Mouse (Mus musculus) retina, postnatal 1 day (tissue): Measurements from ENCODE around the gene Cdk2ap2.

Experiments
- DNase-seq: peaks from one replicate; pipeline ENCODE4 v3.0.0-alpha.2; 2012

Gene Cdk2ap2

DNA sequence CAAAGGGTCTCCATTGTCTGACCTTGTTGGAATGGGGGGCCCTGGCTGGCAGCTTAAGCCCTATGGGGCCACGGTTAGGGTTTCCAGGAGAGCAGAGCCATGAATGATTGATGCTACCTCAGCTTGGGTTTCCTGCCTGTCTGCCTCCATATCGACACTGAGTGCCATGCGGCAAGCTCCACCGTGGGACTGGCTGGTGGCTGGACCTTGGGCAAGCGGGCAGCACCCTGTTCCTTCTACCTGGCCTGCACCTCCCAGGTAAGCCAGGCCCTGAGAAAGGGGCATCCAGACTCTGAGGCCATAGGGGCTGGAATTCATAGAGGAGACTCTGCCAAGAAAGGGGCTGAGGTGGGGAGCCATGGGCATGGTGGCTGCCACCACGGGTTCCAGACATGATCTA is 43.2 kb downstream of the Cdk2ap2 start:
- DNase-seq = no peak

DNA sequence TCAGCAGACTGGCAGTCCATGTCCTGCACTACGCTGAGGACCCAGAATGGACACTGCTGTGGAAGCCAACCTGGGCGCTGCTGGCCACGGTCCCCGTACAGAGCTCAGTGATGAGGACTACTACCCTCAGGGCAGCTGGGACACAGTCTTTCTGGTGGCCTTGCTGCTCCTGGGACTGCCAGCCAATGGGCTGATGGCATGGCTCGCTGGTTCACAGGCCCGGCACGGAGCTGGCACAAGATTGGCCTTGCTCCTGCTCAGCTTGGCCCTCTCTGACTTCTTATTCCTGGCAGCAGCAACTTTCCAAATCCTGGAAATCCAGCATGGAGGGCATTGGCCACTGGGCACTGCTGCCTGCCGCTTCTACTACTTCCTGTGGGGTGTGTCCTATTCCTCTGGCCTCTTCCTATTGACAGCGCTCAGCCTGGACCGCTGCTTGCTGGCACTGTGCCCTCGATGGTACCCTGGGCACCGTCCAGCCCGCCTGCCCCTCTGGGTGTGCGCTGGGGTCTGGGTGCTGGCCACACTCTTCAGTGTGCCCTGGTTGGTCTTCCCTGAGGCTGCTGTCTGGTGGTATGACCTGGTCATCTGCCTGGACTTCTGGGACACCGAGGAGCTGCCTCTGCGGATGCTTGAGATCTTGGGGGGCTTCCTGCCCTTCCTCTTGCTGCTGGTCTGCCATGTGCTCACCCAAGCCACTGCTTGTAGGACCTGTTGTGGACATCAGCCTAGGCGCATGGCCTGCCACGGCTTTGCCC is 45.6 kb downstream of the Cdk2ap2 start:
- no peak for DNase-seq

DNA sequence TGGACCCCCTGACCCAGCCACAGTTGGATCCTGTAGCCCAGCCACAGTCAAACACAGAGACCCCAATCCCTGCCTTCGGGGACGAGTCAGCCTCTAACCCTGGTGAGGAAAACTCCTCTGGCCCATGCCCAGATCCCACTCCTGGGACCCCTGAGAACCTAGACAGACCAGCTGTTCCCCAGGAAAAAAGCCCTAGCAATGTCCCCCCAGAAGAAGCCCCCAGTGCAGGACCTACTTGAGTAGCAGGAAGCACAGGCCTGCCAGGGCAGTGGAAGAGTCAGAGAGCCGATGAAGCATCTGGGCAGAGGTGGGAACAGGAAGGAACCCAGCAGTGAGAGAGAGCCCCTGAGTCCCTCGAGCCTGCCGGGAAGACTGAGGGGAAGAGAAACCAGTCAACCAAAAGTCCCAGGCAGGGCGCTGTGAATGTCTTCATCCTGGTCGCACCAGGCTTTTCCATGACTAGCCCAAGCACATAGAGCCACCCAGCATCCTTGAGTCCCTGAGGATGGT is 46.8 kb downstream of the Cdk2ap2 start, which contains the start of gene Cabp4:
Cabp4 (minus strand) TSS at position 275 of the 510 bp plus-strand sequence.
- DNase-seq = no peak

DNA sequence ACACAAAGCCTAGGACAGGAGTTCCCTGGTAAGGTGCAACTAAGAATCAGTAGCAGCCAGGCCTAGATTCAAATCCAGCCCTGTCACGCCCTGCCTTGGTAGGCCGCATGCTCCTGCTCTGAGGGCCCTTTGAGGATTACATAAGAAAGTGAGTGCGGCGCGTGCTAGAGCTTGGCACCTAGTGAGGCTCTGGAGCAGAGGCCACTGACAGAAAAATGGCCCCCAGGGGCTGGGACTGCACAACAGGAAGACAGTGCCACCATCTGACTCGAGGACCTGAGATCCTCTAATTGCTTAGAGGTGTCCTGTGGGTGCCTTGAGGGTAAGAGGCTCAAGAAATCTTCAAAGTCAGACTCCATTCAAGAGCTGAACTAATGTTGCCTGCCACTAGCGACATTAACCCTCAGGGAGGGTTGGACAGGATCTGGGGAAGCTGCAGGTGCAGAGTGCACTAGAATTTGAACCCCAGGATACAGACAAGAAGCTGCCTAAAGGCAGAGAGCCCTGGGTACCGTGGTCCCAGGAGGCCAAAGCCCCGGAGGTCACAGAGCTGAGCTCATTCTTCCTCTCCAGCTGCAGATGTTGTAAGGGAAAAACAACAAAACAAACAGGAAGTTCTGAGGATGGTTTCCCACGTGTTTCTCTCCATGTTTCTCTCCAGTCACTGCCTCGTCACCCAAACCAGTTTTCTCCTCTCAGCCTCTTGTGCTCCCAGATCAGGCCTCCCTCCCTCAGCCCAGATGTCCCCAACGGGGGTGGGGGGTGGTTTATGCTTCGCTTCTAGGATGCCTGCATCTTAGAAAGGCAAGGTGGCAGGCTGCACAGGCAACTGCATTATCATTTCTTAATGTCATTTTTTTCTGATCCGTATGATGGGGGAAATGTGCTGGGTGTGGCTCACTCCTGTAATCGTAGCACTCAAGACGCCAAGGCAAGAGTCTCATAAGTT is 47.8 kb downstream of the Cdk2ap2 start:
- no peak for DNase-seq

DNA sequence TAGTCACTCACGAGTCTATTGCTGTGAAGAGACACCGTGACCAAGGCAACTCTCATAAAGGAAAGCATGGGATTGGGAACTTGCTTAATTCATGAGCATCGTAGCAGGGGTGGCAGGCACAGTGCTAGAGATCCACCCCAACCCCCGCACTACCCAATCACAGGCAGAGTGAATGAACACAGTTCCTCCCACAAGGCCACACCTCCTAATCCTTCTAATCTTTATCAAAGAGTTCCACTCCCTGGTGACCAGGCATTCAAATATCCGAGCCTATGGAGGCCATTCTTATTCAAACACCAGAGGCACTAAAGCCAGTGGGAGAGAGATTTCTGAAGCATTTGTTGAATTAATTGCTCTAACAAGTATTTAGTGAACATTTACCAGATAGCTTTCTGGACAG is 49.0 kb downstream of the Cdk2ap2 start:
- DNase-seq = no peak

DNA sequence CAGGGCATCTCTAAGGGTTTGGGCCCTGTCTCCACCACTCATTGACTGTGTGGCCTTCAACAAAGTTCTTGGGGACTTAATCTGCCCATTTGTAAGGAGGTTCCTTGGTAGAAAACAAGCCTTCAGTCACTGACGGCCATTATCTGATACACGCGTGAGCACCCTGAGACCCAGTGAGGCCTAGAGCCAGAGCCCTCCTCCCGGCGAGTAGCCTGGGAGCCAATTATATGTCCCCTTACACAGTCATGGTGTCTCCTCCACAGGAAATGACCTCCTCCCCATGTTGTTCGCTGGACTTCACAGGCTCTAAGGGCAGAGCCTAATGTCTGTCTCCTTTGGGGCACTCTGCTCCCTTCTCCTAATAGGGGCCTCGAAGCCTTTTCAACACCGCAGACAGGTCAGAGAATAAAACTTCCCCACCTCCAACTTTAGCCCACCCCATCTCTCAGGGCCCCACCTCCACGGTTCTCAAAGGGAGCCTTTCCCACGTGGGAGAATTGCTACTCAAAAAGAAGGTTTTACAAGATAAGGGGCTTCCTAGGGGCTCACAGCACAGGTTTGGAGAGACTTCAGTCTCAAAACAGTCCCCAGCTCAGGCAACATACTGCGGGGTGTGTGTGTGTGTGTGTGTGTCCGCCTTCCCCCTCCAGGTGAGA is 49.5 kb downstream of the Cdk2ap2 start:
- DNase-seq = no peak

DNA sequence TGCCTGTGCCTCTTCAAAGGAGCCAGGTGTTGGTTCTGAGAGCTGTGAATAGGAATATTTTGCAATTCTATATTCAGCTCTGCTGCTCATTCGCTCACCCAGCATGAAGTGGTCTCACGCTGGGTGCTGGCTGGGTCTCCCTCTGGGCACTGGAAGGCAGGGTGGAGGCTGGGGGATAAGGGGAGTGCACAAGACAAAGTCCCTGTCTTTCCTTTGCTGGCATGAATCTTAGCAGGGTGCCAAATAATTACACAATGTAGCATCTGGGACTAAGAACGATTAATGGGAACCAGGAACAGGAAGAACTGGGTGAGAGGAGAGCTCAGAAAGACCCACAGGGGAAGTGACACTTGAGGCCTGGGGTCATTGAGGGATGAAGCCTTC is 50.0 kb downstream of the Cdk2ap2 start:
- no peak for DNase-seq

DNA sequence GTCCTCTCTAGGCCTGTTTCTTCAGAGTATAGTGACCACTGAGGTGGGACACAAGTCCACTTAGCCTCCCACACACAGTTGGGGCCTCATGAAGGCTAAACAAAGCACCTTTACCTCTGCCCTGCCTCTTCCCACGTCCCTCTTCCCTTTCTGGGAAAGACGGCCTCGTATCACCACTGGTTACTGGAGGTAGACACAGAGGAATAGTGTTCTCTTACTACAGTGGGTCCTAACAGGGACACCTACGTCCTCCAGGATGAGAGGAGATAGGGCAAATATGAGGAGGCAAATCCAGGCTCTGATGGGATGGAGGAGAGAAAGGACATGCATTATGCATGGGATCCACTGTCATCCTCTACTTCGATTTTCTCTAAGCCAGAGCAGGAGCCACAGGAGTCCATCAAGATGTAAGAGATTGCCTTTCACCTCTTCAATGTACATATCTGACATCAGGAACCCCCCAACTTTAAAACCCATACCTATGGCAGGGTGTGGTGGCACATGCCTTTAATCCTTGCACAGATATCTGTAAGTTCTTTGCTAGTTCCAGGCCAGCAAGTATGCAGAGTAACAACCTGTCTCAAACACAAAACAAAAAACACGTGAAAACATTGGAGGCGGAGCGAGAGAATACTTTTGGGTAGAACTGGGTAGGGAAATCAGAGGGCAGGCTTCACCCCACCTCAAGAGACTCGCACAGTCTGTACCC is 51.0 kb downstream of the Cdk2ap2 start:
- no peak for DNase-seq

DNA sequence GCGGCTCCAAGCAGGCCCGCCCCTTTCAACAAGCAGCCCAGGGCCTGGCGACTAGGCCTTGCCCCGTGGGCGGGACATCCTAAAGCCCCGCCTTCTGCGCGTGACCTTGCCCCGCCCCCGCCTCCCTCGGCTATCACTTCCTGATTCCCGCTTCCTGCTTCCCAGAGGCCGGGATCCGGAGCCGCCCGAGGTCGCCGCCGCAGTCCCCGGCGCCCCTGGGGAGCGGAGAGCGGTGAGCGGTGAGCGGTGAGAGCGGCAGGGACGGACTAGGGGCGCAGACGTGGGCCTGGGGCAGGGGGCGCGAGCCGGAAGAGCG is 51.5 kb downstream of the Cdk2ap2 start, which contains the start of gene Coro1b:
Coro1b (plus strand) TSS at position 129 of the 316 bp plus-strand sequence.
- peak; percentile 96 for DNase-seq
